18 mouse cellular contexts compared by ENCODE assay signal in genomic region chr4:53495646-53496045, GRCm38 (mm10).
"Had no signal": no experiment of that assay in that cellular context is flagged by ENCODE, and none has a peak within 500 bp of the region (broad histone marks: within the 10 kb centered on the region; RNA-seq: fewer than 3 reads in every experiment).

No protein-coding gene starts in this region.

- H3K4me3 ChIP-seq: limb, embryonic 12.5 days; limb, embryonic 15.5 days; liver, embryonic 13.5 days; myocyte; neural tube, embryonic 13.5 days; stomach, embryonic 15.5 days had no signal

- ATAC-seq: inflammation-experienced regulatory T-cells, adult 6 months; intestine, embryonic 16.5 days had no signal

- H3K4me2 ChIP-seq: limb, embryonic 12.5 days; limb, embryonic 15.5 days; liver, embryonic 13.5 days; neural tube, embryonic 13.5 days; stomach, embryonic 15.5 days had no signal

- H3K9me3 ChIP-seq: limb, embryonic 12.5 days; limb, embryonic 15.5 days; liver, embryonic 13.5 days; neural tube, embryonic 13.5 days; stomach, embryonic 15.5 days had no signal

- H3K27ac ChIP-seq: kidney, postnatal 0 days; limb, embryonic 12.5 days; limb, embryonic 15.5 days; liver, embryonic 13.5 days; neural tube, embryonic 13.5 days; stomach, embryonic 15.5 days had no signal

- H3K27me3 ChIP-seq: limb, embryonic 12.5 days; limb, embryonic 15.5 days; liver, embryonic 13.5 days; neural tube, embryonic 13.5 days; stomach, embryonic 15.5 days had no signal

- H3K9ac ChIP-seq: limb, embryonic 12.5 days; limb, embryonic 15.5 days; liver, embryonic 13.5 days; neural tube, embryonic 13.5 days; stomach, embryonic 15.5 days had no signal

- DNase-seq: kidney, adult 2 months; kidney, postnatal 25 days; left cerebral cortex, postnatal 4 days; liver, embryonic 13.5 days; lung, adult 2 months; lung, postnatal 14 days; lung, postnatal 4 days; right cerebral cortex, postnatal 25 days; spleen, adult 18-20 months; thymus, postnatal 25 days had no signal

- H3K4me1 ChIP-seq: limb, embryonic 12.5 days; limb, embryonic 15.5 days; stomach, embryonic 15.5 days had no signal

- H3K36me3 ChIP-seq: limb, embryonic 12.5 days; limb, embryonic 15.5 days; liver, embryonic 13.5 days; neural tube, embryonic 13.5 days; stomach, embryonic 15.5 days had no signal
